Mouse (Mus musculus): ENCODE data around the gene Slc25a39. TPM values are rescaled to one million over a fixed set of nuclear protein-coding genes. Genes with fewer than 3 reads are reported as not detected.

Slc25a39 gene
- total RNA-seq, 2 experiments from 2014 or later, result 22.8 to 47.5 TPM

GRCm38 (mm10) chr11:102353021-102353431 is 54.7 kb downstream of the Slc25a39 start:
- no peak for ATAC-seq (ENCODE audit: poor library complexity, severe bottlenecking)

Other genes starting within 250 kb of the Slc25a39 start
- gene Lsm12, start 222.7 kb downstream of the Slc25a39 start, total RNA-seq (2015), result 81.3 and 83.9 TPM in 2 replicates
- 43.0 and 46.5 TPM in 2 replicates for gene Lsm12, start 222.7 kb downstream of the Slc25a39 start, total RNA-seq (2017)
- 23.4 and 23.8 TPM in 2 replicates for gene G6pc3, start 218.3 kb downstream of the Slc25a39 start, total RNA-seq (2015)
- gene G6pc3, start 218.3 kb downstream of the Slc25a39 start, total RNA-seq (2017), result 14.7 and 19.1 TPM in 2 replicates
- gene Hdac5, start 177.8 kb downstream of the Slc25a39 start, total RNA-seq (2015), result 35.0 and 47.6 TPM in 2 replicates
- 36.2 and 36.5 TPM in 2 replicates for gene Hdac5, start 177.8 kb downstream of the Slc25a39 start, total RNA-seq (2017)
- gene BC030867, start 159.1 kb downstream of the Slc25a39 start, total RNA-seq (2015), result 8.7 and 12.8 TPM in 2 replicates
- gene BC030867, start 159.1 kb downstream of the Slc25a39 start, total RNA-seq (2017), result 4.6 and 5.0 TPM in 2 replicates
- gene Asb16, start 139.2 kb downstream of the Slc25a39 start, total RNA-seq (2015), result 0.04 TPM in 1 of 2 replicates, not detected in the other
- gene Asb16, start 139.2 kb downstream of the Slc25a39 start, total RNA-seq (2017), result not detected in 2 replicates
- 20.8 and 22.0 TPM in 2 replicates for gene Tmub2, start 123.0 kb downstream of the Slc25a39 start, total RNA-seq (2015)
- gene Tmub2, start 123.0 kb downstream of the Slc25a39 start, total RNA-seq (2017), result 27.0 and 27.5 TPM in 2 replicates
- gene Atxn7l3, start 111.3 kb downstream of the Slc25a39 start, total RNA-seq (2015), result 24.9 and 26.9 TPM in 2 replicates
- gene Atxn7l3, start 111.3 kb downstream of the Slc25a39 start, total RNA-seq (2017), result 25.5 and 25.7 TPM in 2 replicates
- gene Ubtf, start 88.2 kb downstream of the Slc25a39 start, total RNA-seq (2015), result 19.6 and 22.4 TPM in 2 replicates
- gene Ubtf, start 88.2 kb downstream of the Slc25a39 start, total RNA-seq (2017), result 82.8 and 90.2 TPM in 2 replicates
- gene Slc4a1, start 41.7 kb downstream of the Slc25a39 start, total RNA-seq (2015), result 3.3 and 8.2 TPM in 2 replicates
- gene Slc4a1, start 41.7 kb downstream of the Slc25a39 start, total RNA-seq (2017), result 3.3 and 7.2 TPM in 2 replicates
- not detected in 2 replicates for gene Rundc3a, start 14.5 kb downstream of the Slc25a39 start, total RNA-seq (2015)
- not detected in 2 replicates for gene Rundc3a, start 14.5 kb downstream of the Slc25a39 start, total RNA-seq (2017)
- 509 and 566 TPM in 2 replicates for gene Grn, start 22.4 kb upstream of the Slc25a39 start, total RNA-seq (2015)
- 201 and 225 TPM in 2 replicates for gene Grn, start 22.4 kb upstream of the Slc25a39 start, total RNA-seq (2017)
- gene Fam171a2, start 39.7 kb upstream of the Slc25a39 start, total RNA-seq (2015), result 0.09 TPM in 1 of 2 replicates, not detected in the other
- gene Fam171a2, start 39.7 kb upstream of the Slc25a39 start, total RNA-seq (2017), result not detected in 2 replicates
- 13.2 and 16.0 TPM in 2 replicates for gene Itga2b, start 62.2 kb upstream of the Slc25a39 start, total RNA-seq (2015)
- 13.2 and 17.9 TPM in 2 replicates for gene Itga2b, start 62.2 kb upstream of the Slc25a39 start, total RNA-seq (2017)
- gene Gpatch8, start 148.4 kb upstream of the Slc25a39 start, total RNA-seq (2015), result 18.9 and 19.8 TPM in 2 replicates
- gene Gpatch8, start 148.4 kb upstream of the Slc25a39 start, total RNA-seq (2017), result 21.3 and 31.3 TPM in 2 replicates
- not detected in 2 replicates for gene Gm11627, start 171.5 kb upstream of the Slc25a39 start, total RNA-seq (2015)
- not detected in 2 replicates for gene Gm11627, start 171.5 kb upstream of the Slc25a39 start, total RNA-seq (2017)
- not detected in 2 replicates for gene Fzd2, start 196.4 kb upstream of the Slc25a39 start, total RNA-seq (2015)
- gene Fzd2, start 196.4 kb upstream of the Slc25a39 start, total RNA-seq (2017), result not detected in 2 replicates

Measured in megakaryocyte, adult 5-6 weeks (primary cell).